Mouse (Mus musculus) liver, embryonic 15.5 days (tissue): ENCODE data around the gene Gm9780. TPM values are rescaled to one million over a fixed set of nuclear protein-coding genes. Genes with fewer than 3 reads are reported as not detected.

Experiments used
- polyA plus RNA-seq: library from polyadenylated mRNA; unstranded; fragments of >200 nt; fragmentation: Nextera tagmentation; extraction: Ambion mirVana; gene quantifications from 2 replicates; pipeline ENCODE4 v1.2.1, GENCODE M21; 2015

Gm9780 gene
- polyA plus RNA-seq, 1 experiment from 2014 or later: 4.0 TPM

Other genes starting within 250 kb of the Gm9780 start
- gene Anxa11, start 200.6 kb downstream of the Gm9780 start, polyA plus RNA-seq: 11.2 TPM in 2 replicates
- 0.53 and 0.71 TPM in 2 replicates for gene Plac9a, start 139.6 kb downstream of the Gm9780 start, polyA plus RNA-seq
- gene Tmem254a, start 115.0 kb downstream of the Gm9780 start, polyA plus RNA-seq: 1.7 and 2.3 TPM in 2 replicates
- 0.09 TPM in 1 of 2 replicates, not detected in the other for gene Cphx1, start 104.4 kb downstream of the Gm9780 start, polyA plus RNA-seq
- gene Duxbl1, start 64.1 kb downstream of the Gm9780 start, polyA plus RNA-seq: 0.12 TPM in 1 of 2 replicates, not detected in the other
- gene Tmem254c, start 24.6 kb upstream of the Gm9780 start, polyA plus RNA-seq: 10.4 and 11.3 TPM in 2 replicates
- gene Cphx2, start 38.8 kb upstream of the Gm9780 start, polyA plus RNA-seq: not detected in 2 replicates
- gene Cphx3, start 39.6 kb upstream of the Gm9780 start, polyA plus RNA-seq: 0.05 TPM in 1 of 2 replicates, not detected in the other
- 0.15 TPM in 1 of 2 replicates, not detected in the other for gene Duxbl2, start 75.6 kb upstream of the Gm9780 start, polyA plus RNA-seq
- 3.4 and 4.3 TPM in 2 replicates for gene Plac9b, start 139.8 kb upstream of the Gm9780 start, polyA plus RNA-seq
- 23.5 and 24.4 TPM in 2 replicates for gene Tmem254b, start 164.3 kb upstream of the Gm9780 start, polyA plus RNA-seq
- gene Duxbl3, start 215.3 kb upstream of the Gm9780 start, polyA plus RNA-seq: not detected in 2 replicates